Mouse (Mus musculus): ENCODE results near the gene Fbxo11.

GRCm38 (mm10) chr17:88025227-88025626, 39.9 kb downstream of the Fbxo11 start:
- TF ChIP-seq CTCF (IDR thresholded peaks at IDR 0.05; ENCODE audit: borderline replicate concordance, insufficient read depth, low read length) (no peak), POLR2A (IDR thresholded peaks at IDR 0.05; ENCODE audit: low read depth, low read length) (no peak)
